ENCODE assay signal across 32 mouse cellular contexts in the genomic region with DNA sequence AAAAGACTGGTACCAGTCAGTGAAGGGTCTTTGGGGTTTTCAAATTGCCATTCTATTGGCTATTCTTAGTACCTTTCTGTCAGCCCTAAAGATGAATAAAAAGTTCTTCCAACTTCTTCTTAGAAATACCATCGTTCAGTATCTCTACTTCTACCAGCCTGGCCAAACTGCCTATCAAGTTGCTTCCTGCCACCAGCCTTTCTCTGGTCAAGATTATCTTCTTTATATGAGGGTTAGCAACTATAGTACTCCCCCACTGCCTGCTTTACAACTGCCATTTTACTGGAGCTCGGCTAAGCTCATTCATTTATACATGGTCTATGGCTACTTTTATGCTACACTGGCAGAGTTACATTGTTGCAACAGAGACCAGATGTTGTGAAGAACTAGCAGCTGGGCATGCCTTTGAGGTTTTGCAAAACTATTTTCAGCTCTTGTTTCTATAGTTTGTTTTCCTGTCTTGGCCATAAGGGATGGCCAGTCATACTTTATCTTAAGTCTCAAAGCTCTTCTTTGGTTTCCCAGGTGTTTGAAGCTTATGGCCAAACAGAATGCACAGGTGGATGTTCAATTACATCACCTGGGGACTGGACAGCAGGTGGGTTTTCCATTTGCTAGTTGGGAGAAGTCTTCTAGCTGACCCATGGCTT. TPM values are rescaled to one million over a fixed set of nuclear protein-coding genes. Genes with fewer than 3 reads are reported as not detected.
A peak's percentile ranks its signal among the peaks of the same experiment; 100 is the strongest.
DNase-seq lines count a peak whose midpoint lies in the region; ATAC-seq and TF ChIP-seq lines count a peak whose summit lies in the region.
"Had no signal": no experiment of that assay in that cellular context is flagged by ENCODE, and none has a peak within 500 bp of the region (broad histone marks: within the 10 kb centered on the region; RNA-seq: fewer than 3 reads in every experiment).

No protein-coding gene starts in this region.

- no peak for ATAC-seq in liver, embryonic 13.5 days (ENCODE audit: low read depth)
- no peak for ATAC-seq in liver, embryonic 11.5 days (replicated peaks; ENCODE audit: low FRiP score)
- no peak for ATAC-seq in stomach, postnatal 0 days (ENCODE audit: low FRiP score, low TSS enrichment)
- ATAC-seq: CD4-positive, CD25-positive, alpha-beta regulatory T cell, adult 4 months; forebrain, embryonic 13.5 days; forebrain, embryonic 16.5 days; hindbrain, postnatal 0 days; inflammation-experienced regulatory T-cells, adult 6 months had no signal

- no peak for DNase-seq in liver, embryonic 13.5 days
- DNase-seq in liver, embryonic 11.5 days (ENCODE audit: low spot score) = no peak
- DNase-seq in 3T3-L1 (ENCODE audit: low read depth, low spot score) (peak; percentile 14), MEL (ENCODE audit: low read depth, low spot score) (peak; percentile 54)
- DNase-seq in spleen, adult 12 weeks (ENCODE audit: low spot score) = no peak
- DNase-seq in stomach, postnatal 0 days (ENCODE audit: low spot score) = no peak
- DNase-seq: adrenal gland, adult 2 months; adrenal gland, postnatal 25 days; cerebellum, adult 11-12 months; cerebellum, adult 8-10 months; cerebellum, postnatal 10 days; cerebellum, postnatal 36 days; embryo, embryonic 11 days; gastrocnemius, postnatal 10 days; gastrocnemius, postnatal 36 days; heart, adult 2 months; heart, postnatal 14 days; heart, postnatal 4 days had no signal

- 35% methylated on average over 2 of the region's 2 CpGs for WGBS in liver, embryonic 13.5 days (ENCODE audit: insufficient replicate concordance)
- WGBS in liver, embryonic 11.5 days = 50% methylated on average over 2 of the region's 2 CpGs
- 82% methylated on average over 2 of the region's 2 CpGs for WGBS in stomach, postnatal 0 days

- no peak overlapping the region for H3K4me3 ChIP-seq in liver, embryonic 13.5 days (replicated peaks)
- H3K4me3 ChIP-seq in liver, embryonic 11.5 days (ENCODE audit: low read depth, low read length) = no peak overlapping the region
- no peak overlapping the region for H3K4me3 ChIP-seq in MEL (ENCODE audit: control insufficient read depth in 1 of 2, insufficient read depth in 1 of 2, low read depth in 2 of 2, low read length in 2 of 2)
- no peak overlapping the region for H3K4me3 ChIP-seq in stomach, postnatal 0 days (ENCODE audit: low read depth, low read length)
- H3K4me3 ChIP-seq: embryonic facial prominence, embryonic 10.5 days; embryonic facial prominence, embryonic 13.5 days; erythroblast, embryonic 14.5 days; forebrain, embryonic 13.5 days; heart, adult 2 months; heart, embryonic 10.5 days; heart, embryonic 13.5 days had no signal

- TF ChIP-seq POLR2A in MEL (IDR thresholded peaks at IDR 0.05; ENCODE audit: control insufficient read depth in 1 of 2, insufficient read depth in 1 of 2, low read depth in 1 of 2, low read length in 2 of 2, poor library complexity in 1 of 2) = peak in 1 of 2 experiments; percentile 30; a peak in 1 of 4 replicates

- no peaks in the 10 kb centered on the region for H3K9me3 ChIP-seq in liver, embryonic 13.5 days (replicated peaks)
- no peaks in the 10 kb centered on the region for H3K9me3 ChIP-seq in liver, embryonic 11.5 days (ENCODE audit: control insufficient read depth, low read length)
- H3K9me3 ChIP-seq in MEL (replicated peaks; ENCODE audit: insufficient read depth, low read length) = no peaks in the 10 kb centered on the region
- H3K9me3 ChIP-seq in stomach, postnatal 0 days (ENCODE audit: control insufficient read depth, low read length) = no peaks in the 10 kb centered on the region
- H3K9me3 ChIP-seq: embryonic facial prominence, embryonic 10.5 days; embryonic facial prominence, embryonic 13.5 days; forebrain, embryonic 13.5 days; heart, embryonic 10.5 days; heart, embryonic 13.5 days had no signal

- H3K27ac ChIP-seq in liver, embryonic 13.5 days = peak overlapping the region; percentile 56
- no peak overlapping the region for H3K27ac ChIP-seq in liver, embryonic 11.5 days (ENCODE audit: low read depth, low read length)
- H3K27ac ChIP-seq in MEL (ENCODE audit: control insufficient read depth, low read depth, low read length) = peak overlapping the region; percentile 59; the same call in 1 of the 2 replicates
- H3K27ac ChIP-seq in stomach, postnatal 0 days (replicated peaks) = no peak overlapping the region
- H3K27ac ChIP-seq: embryonic facial prominence, embryonic 10.5 days; embryonic facial prominence, embryonic 13.5 days; forebrain, embryonic 13.5 days; heart, adult 2 months; heart, embryonic 10.5 days; heart, embryonic 13.5 days; hindbrain, embryonic 14.5 days; hindbrain, postnatal 0 days had no signal

- no peaks in the 10 kb centered on the region for H3K27me3 ChIP-seq in liver, embryonic 13.5 days
- no peaks in the 10 kb centered on the region for H3K27me3 ChIP-seq in liver, embryonic 11.5 days (replicated peaks; ENCODE audit: control insufficient read depth, insufficient read depth, low read length)
- H3K27me3 ChIP-seq in MEL (ENCODE audit: control insufficient read depth in 1 of 2, insufficient read depth in 2 of 2, low read length in 2 of 2) = no peaks in the 10 kb centered on the region
- H3K27me3 ChIP-seq in stomach, postnatal 0 days (ENCODE audit: control insufficient read depth, insufficient read depth, low read length) = no peaks in the 10 kb centered on the region
- H3K27me3 ChIP-seq: embryonic facial prominence, embryonic 13.5 days; forebrain, embryonic 13.5 days; heart, embryonic 13.5 days had no signal

- no peak for TF ChIP-seq RAD21 in MEL (IDR thresholded peaks at IDR 0.05; ENCODE audit: low read depth, low read length)

- no peaks in the 10 kb centered on the region for H3K79me2 ChIP-seq in MEL (ENCODE audit: control insufficient read depth, insufficient read depth, low read length, poor library complexity)

- H3K4me2 ChIP-seq in liver, embryonic 13.5 days = no peak overlapping the region
- no peak overlapping the region for H3K4me2 ChIP-seq in liver, embryonic 11.5 days
- no peak overlapping the region for H3K4me2 ChIP-seq in stomach, postnatal 0 days (replicated peaks; ENCODE audit: low read depth)
- H3K4me2 ChIP-seq: embryonic facial prominence, embryonic 13.5 days; forebrain, embryonic 13.5 days; heart, embryonic 13.5 days; hindbrain, embryonic 14.5 days had no signal

- peaks cover 97% of the 10 kb centered on the region for H3K36me3 ChIP-seq in liver, embryonic 13.5 days
- H3K36me3 ChIP-seq in liver, embryonic 11.5 days (ENCODE audit: control insufficient read depth, insufficient read depth, low read length) = peaks cover 46% of the 10 kb centered on the region
- peaks cover 67 to 80% of the 10 kb centered on the region in 2 experiments for H3K36me3 ChIP-seq in MEL (ENCODE audit: control insufficient read depth in 1 of 2, insufficient read depth in 2 of 2, low read length in 2 of 2)
- peaks cover 11% of the 10 kb centered on the region for H3K36me3 ChIP-seq in stomach, postnatal 0 days (ENCODE audit: control insufficient read depth, insufficient read depth, low read length)

- peak overlapping the region; percentile 17; the same call in 1 of the 2 replicates for H3K9ac ChIP-seq in liver, embryonic 13.5 days
- H3K9ac ChIP-seq in liver, embryonic 11.5 days (ENCODE audit: low read depth, low read length) = no peak overlapping the region
- H3K9ac ChIP-seq in MEL (ENCODE audit: control insufficient read depth, low read depth, low read length, poor library complexity, severe bottlenecking) = no peak overlapping the region
- H3K9ac ChIP-seq in stomach, postnatal 0 days (ENCODE audit: low read length) = no peak overlapping the region
- H3K9ac ChIP-seq: embryonic facial prominence, embryonic 13.5 days; forebrain, embryonic 13.5 days; heart, embryonic 13.5 days; hindbrain, embryonic 14.5 days had no signal

- H3K4me1 ChIP-seq in liver, embryonic 13.5 days (replicated peaks) = peaks cover 77% of the 10 kb centered on the region
- peaks cover 16% of the 10 kb centered on the region for H3K4me1 ChIP-seq in liver, embryonic 11.5 days (replicated peaks; ENCODE audit: control insufficient read depth, insufficient read depth, low read length)
- H3K4me1 ChIP-seq in MEL (ENCODE audit: control insufficient read depth in 1 of 2, insufficient read depth in 2 of 2, low read length in 2 of 2) = peaks cover 43 to 52% of the 10 kb centered on the region in 2 experiments
- H3K4me1 ChIP-seq in stomach, postnatal 0 days (replicated peaks; ENCODE audit: control insufficient read depth, insufficient read depth) = no peaks in the 10 kb centered on the region
- H3K4me1 ChIP-seq: embryonic facial prominence, embryonic 10.5 days; forebrain, embryonic 13.5 days; heart, embryonic 10.5 days had no signal

- TF ChIP-seq EP300 in MEL (IDR thresholded peaks at IDR 0.05; ENCODE audit: low read depth in 1 of 2, low read length in 2 of 2) = peak; percentile 80 to 96
- TF ChIP-seq EP300 in stomach, postnatal 0 days (optimal IDR thresholded peaks at IDR 0.05) = no peak

- no peak; a peak in 1 of 6 replicates for TF ChIP-seq CTCF in MEL (IDR thresholded peaks at IDR 0.05 in 2 of 3, conservative IDR thresholded peaks at IDR 0.05 in 1 of 3; ENCODE audit: control insufficient read depth in 1 of 3, insufficient read depth in 1 of 3, low read depth in 2 of 3, low read length in 3 of 3, poor library complexity in 1 of 3, severe bottlenecking in 1 of 3)
- no peak for TF ChIP-seq CTCF in stomach, postnatal 0 days (IDR thresholded peaks at IDR 0.05; ENCODE audit: low read depth)

RNA-seq across cellular contexts. Expression of gene Zdhhc6, which starts 25.1 kb away (rescaled TPM):
- 64.9 and 74.9 TPM in 2 replicates for polyA plus RNA-seq in liver, embryonic 13.5 days (2015; fragmentation: Nextera tagmentation; extraction: Ambion mirVana)
- 120 and 124 TPM in 2 replicates for polyA plus RNA-seq in liver, embryonic 11.5 days (2014; fragmentation: Nextera tagmentation; extraction: Ambion mirVana)
- total RNA-seq in MEL (2012; rRNA removed) = 101 and 109 TPM in 2 replicates
- polyA plus RNA-seq in MEL (2012; ENCODE audit: insufficient read depth in 1 of 2, insufficient read length in 2 of 2, low read depth in 1 of 2, low replicate concordance in 2 of 2, missing spikeins in 1 of 2) = 100 to 1,000 TPM in 1 of 2 experiments, 10 to 100 TPM in 1; 95.6 to 114 TPM
- polyA plus RNA-seq in stomach, postnatal 0 days (2015; fragmentation: Nextera tagmentation; extraction: Ambion mirVana) = 49.8 and 50.8 TPM in 2 replicates

RNA-seq across cellular contexts. Expression of gene Vti1a, which starts 25.3 kb away (rescaled TPM):
- 16.7 and 18.2 TPM in 2 replicates for polyA plus RNA-seq in liver, embryonic 13.5 days (2015; fragmentation: Nextera tagmentation; extraction: Ambion mirVana)
- 26.4 and 30.1 TPM in 2 replicates for polyA plus RNA-seq in liver, embryonic 11.5 days (2014; fragmentation: Nextera tagmentation; extraction: Ambion mirVana)
- total RNA-seq in MEL (2012; rRNA removed) = 33.8 and 42.8 TPM in 2 replicates
- 100 to 1,000 TPM in 1 of 2 experiments, 10 to 100 TPM in 1; 37.2 to 119 TPM for polyA plus RNA-seq in MEL (2012; ENCODE audit: insufficient read depth in 1 of 2, insufficient read length in 2 of 2, low read depth in 1 of 2, low replicate concordance in 2 of 2, missing spikeins in 1 of 2)
- 19.4 and 20.1 TPM in 2 replicates for polyA plus RNA-seq in stomach, postnatal 0 days (2015; fragmentation: Nextera tagmentation; extraction: Ambion mirVana)

RNA-seq across cellular contexts. Expression of gene Acsl5, which starts 39.0 kb away (rescaled TPM):
- 116 and 134 TPM in 2 replicates for polyA plus RNA-seq in liver, embryonic 13.5 days (2015; fragmentation: Nextera tagmentation; extraction: Ambion mirVana)
- polyA plus RNA-seq in liver, embryonic 11.5 days (2014; fragmentation: Nextera tagmentation; extraction: Ambion mirVana) = 125 and 130 TPM in 2 replicates
- total RNA-seq in MEL (2012; rRNA removed) = 248 and 318 TPM in 2 replicates
- 100 to 1,000 TPM in 1 of 2 experiments, not detected in 1; 223 TPM for polyA plus RNA-seq in MEL (2012; ENCODE audit: insufficient read depth in 1 of 2, insufficient read length in 2 of 2, low read depth in 1 of 2, low replicate concordance in 2 of 2, missing spikeins in 1 of 2)
- polyA plus RNA-seq in stomach, postnatal 0 days (2015; fragmentation: Nextera tagmentation; extraction: Ambion mirVana) = 62.7 and 63.2 TPM in 2 replicates

RNA-seq across cellular contexts. Expression of gene Gucy2g, which starts 49.7 kb away (rescaled TPM):
- not detected in 2 replicates for polyA plus RNA-seq in liver, embryonic 13.5 days (2015; fragmentation: Nextera tagmentation; extraction: Ambion mirVana)
- polyA plus RNA-seq in liver, embryonic 11.5 days (2014; fragmentation: Nextera tagmentation; extraction: Ambion mirVana) = 0.04 TPM in 1 of 2 replicates, not detected in the other
- 0.65 and 1.1 TPM in 2 replicates for total RNA-seq in MEL (2012; rRNA removed)
- polyA plus RNA-seq in MEL (2012; ENCODE audit: insufficient read depth in 1 of 2, insufficient read length in 2 of 2, low read depth in 1 of 2, low replicate concordance in 2 of 2, missing spikeins in 1 of 2) = 1 to 10 TPM in 1 of 2 experiments, not detected in 1; 2.4 TPM
- 0.08 TPM in 2 replicates for polyA plus RNA-seq in stomach, postnatal 0 days (2015; fragmentation: Nextera tagmentation; extraction: Ambion mirVana)
- total RNA-seq: adrenal gland, adult 2 months; adrenal gland, postnatal 25 days; granulocyte monocyte progenitor cell, adult 5-6 weeks; heart, postnatal 4 days; hindbrain, postnatal 0 days had no signal
- polyA plus RNA-seq: embryonic facial prominence, embryonic 10.5 days; erythroblast, embryonic 14.5 days; forebrain, embryonic 13.5 days; forebrain, embryonic 16.5 days; heart, embryonic 10.5 days; heart, embryonic 13.5 days; heart, embryonic 16.5 days; hindbrain, embryonic 11.5 days had no signal

Comparison
In these comparisons a context has a peak if more than half of its experiments do, and no peak if none do; other contexts are left out.
1. H3K27ac ChIP-seq: peak in liver, embryonic 13.5 days (single experiment) and MEL (single experiment); none in liver, embryonic 11.5 days (single experiment) and stomach, postnatal 0 days (single experiment).
2. DNase-seq: peak in 3T3-L1 (single experiment) and MEL (single experiment); none in liver, embryonic 13.5 days (single experiment), liver, embryonic 11.5 days (single experiment), spleen, adult 12 weeks (single experiment) and stomach, postnatal 0 days (single experiment).